Mouse (Mus musculus) brain, embryonic 14.5 days (tissue): ENCODE data around the gene Art3. TPM values are rescaled to one million over a fixed set of nuclear protein-coding genes. Genes with fewer than 3 reads are reported as not detected.
A peak's percentile ranks its signal among the peaks of the same experiment; 100 is the strongest.
"Not testable (repeated sequence)": the region's sequence is repeated elsewhere in the genome, so short reads cannot be mapped to it uniquely, and the experiment has no call there.

Source experiments
- DNase-seq: peaks from one replicate; pipeline ENCODE4 v3.0.0-alpha.2; 2011; ENCODE audit warnings: low read depth
- CTCF ChIP-seq: fragments of 200-500 bp; IDR thresholded peaks from 2 replicates; pipeline ENCODE4 v1.5.1; 2012; ENCODE audit warnings: inconsistent platforms, mild to moderate bottlenecking, moderate library complexity, borderline replicate concordance; ENCODE audit not compliant: insufficient read depth, insufficient read length; ENCODE audit errors: extremely low read depth
- POLR2A ChIP-seq: fragments of 200-500 bp; IDR thresholded peaks from 2 replicates; pipeline ENCODE4 v1.6.1; 2012; ENCODE audit warnings: mild to moderate bottlenecking, inconsistent platforms, borderline replicate concordance; ENCODE audit not compliant: poor library complexity, insufficient read depth, insufficient read length, severe bottlenecking; ENCODE audit errors: extremely low read depth
- polyA plus RNA-seq: library from polyadenylated mRNA; depleted of rRNA; stranded (reverse); fragments of >200 nt; gene quantifications from 2 replicates; pipeline ENCODE4 v1.2.3, GENCODE M21; 2012

Gene Art3
- polyA plus RNA-seq, 1 experiment, result 3.8 TPM

- TF ChIP-seq CTCF, result no peak
- DNase-seq, result no peak
Observed at GRCm38 (mm10) chr5:92345006-92345405, 13.4 kb downstream of the Art3 start.

GRCm38 (mm10) chr5:92348794-92349413 is 17.3 kb downstream of the Art3 start, which contains the start of gene Cxcl10:
TSS of gene Cxcl10 (minus strand) at chr5:92348889.
- DNase-seq, result peak; percentile 73
- TF ChIP-seq CTCF (no peak), POLR2A (no peak)

GRCm38 (mm10) chr5:92349731-92350130 is 18.1 kb downstream of the Art3 start:
- DNase-seq, result no peak
- TF ChIP-seq CTCF (no peak), POLR2A (no peak)

- DNase-seq, result not testable (repeated sequence)
Observed at GRCm38 (mm10) chr5:92352716-92353115, 21.1 kb downstream of the Art3 start.

GRCm38 (mm10) chr5:92353517-92353916 is 21.9 kb downstream of the Art3 start:
- TF ChIP-seq CTCF (no peak), POLR2A (no peak)
- DNase-seq, result no peak

- TF ChIP-seq POLR2A (no peak), CTCF (no peak)
Observed at GRCm38 (mm10) chr5:92358033-92358432, 26.4 kb downstream of the Art3 start.

GRCm38 (mm10) chr5:92358767-92359455 is 27.3 kb downstream of the Art3 start:
- no peak for DNase-seq
- TF ChIP-seq CTCF (no peak), POLR2A (no peak)

More at GRCm38 (mm10) chr5:92358033-92358432, 26.4 kb downstream of the Art3 start:
- no peak for DNase-seq

- TF ChIP-seq CTCF (no peak), POLR2A (no peak)
- DNase-seq, result no peak
Observed at GRCm38 (mm10) chr5:92363179-92363578, 31.6 kb downstream of the Art3 start.

GRCm38 (mm10) chr5:92364011-92364410 is 32.4 kb downstream of the Art3 start:
- TF ChIP-seq POLR2A (no peak), CTCF (no peak)
- DNase-seq, result no peak

GRCm38 (mm10) chr5:92365146-92365705 is 33.6 kb downstream of the Art3 start:
- no peak for DNase-seq
- no peak for TF ChIP-seq CTCF
- no peak for TF ChIP-seq POLR2A

GRCm38 (mm10) chr5:92366565-92366964 is 34.9 kb downstream of the Art3 start:
- DNase-seq, result no peak
- no peak for TF ChIP-seq POLR2A
- no peak for TF ChIP-seq CTCF

GRCm38 (mm10) chr5:92368392-92368791 is 36.8 kb downstream of the Art3 start:
- DNase-seq, result no peak
- TF ChIP-seq CTCF (no peak), POLR2A (no peak)
